Mouse (Mus musculus): ENCODE measurements around the gene Nrgn. TPM values are rescaled to one million over a fixed set of nuclear protein-coding genes. Genes with fewer than 3 reads are reported as not detected.

The Nrgn gene
- total RNA-seq, 1 experiment: 0.40 TPM

- Histone ChIP-seq H3K4me1 (ENCODE audit: control insufficient read depth in 2 of 2, insufficient read depth in 2 of 2, low read length in 2 of 2, poor library complexity in 1 of 2) (no peaks in the 10 kb centered on the region), H3K9me3 (ENCODE audit: control insufficient read depth, insufficient read depth, low read depth, low read length) (no peaks in the 10 kb centered on the region), H3K9ac (ENCODE audit: insufficient read depth, low read depth, low read length, poor library complexity, severe bottlenecking) (no peak overlapping the region), H3K27ac (ENCODE audit: insufficient read depth, low read depth, low read length, poor library complexity, severe bottlenecking) (no peak overlapping the region), H3K4me3 (ENCODE audit: insufficient read depth in 1 of 2, low read depth in 1 of 2, low read length in 2 of 2, poor library complexity in 1 of 2, severe bottlenecking in 1 of 2) (no peak overlapping the region), H3K36me3 (ENCODE audit: control insufficient read depth, insufficient read depth, low read length, poor library complexity, severe bottlenecking) (no peaks in the 10 kb centered on the region)
- in situ Hi-C loops (cut with MboI; ENCODE audit: low sequenced_read_pairs in 2 of 2, unreplicated experiment in 2 of 2): no loop called here
- DNase-seq (ENCODE audit: low read depth, low spot score): no peak
- TF ChIP-seq ZNF384 (IDR thresholded peaks at IDR 0.05; ENCODE audit: low read depth, low read length) (no peak), CHD2 (IDR thresholded peaks at IDR 0.05; ENCODE audit: low read depth, low read length) (no peak), MAFK (IDR thresholded peaks at IDR 0.05; ENCODE audit: insufficient read depth, low read depth, low read length) (no peak), HCFC1 (IDR thresholded peaks at IDR 0.05; ENCODE audit: borderline replicate concordance, insufficient read depth, low read length) (no peak), ZC3H11A (IDR thresholded peaks at IDR 0.05; ENCODE audit: borderline replicate concordance, low read depth, low read length) (no peak)
Measured at GRCm38 (mm10) chr9:37568605-37569214, 16.0 kb upstream of the Nrgn start.

DNA sequence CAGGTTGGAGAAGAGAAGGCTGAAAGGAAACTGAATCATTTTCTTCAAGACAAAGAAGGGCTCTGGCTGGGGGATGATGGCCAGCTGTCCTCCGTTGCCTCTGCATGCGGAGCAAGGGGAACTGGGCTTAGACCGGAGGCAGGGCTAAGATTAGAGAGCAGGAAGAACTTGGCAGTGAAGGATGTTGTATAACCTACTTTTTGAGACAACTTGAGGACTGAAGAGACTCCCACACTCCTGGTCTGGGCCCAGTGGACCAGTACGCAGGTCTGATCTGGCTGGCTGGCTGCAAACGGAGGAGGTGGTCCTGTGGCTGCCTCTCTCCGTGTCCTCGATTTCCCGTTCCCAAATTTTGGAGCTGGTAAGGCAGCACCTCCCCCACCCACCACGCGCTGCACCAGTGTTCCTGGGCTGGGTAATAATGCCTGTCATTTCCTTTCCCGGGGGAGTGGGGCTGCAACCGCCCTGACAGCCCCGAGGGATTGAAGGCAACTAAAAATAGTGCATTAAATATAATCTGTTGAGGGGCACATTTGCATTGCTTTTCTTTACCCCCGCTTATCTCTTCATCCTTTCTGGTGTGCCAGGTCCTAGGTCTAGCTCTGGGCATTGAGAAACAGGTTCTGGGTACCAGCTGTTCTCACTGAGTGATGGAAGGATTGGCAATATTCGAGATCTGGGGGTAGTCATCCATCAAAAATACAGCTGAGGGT is 15.3 kb upstream of the Nrgn start:
- no peak for TF ChIP-seq HCFC1 (IDR thresholded peaks at IDR 0.05; ENCODE audit: borderline replicate concordance, insufficient read depth, low read length)
- TF ChIP-seq CHD2 (IDR thresholded peaks at IDR 0.05; ENCODE audit: low read depth, low read length): no peak
- TF ChIP-seq ZC3H11A (IDR thresholded peaks at IDR 0.05; ENCODE audit: borderline replicate concordance, low read depth, low read length): no peak
- no peak for TF ChIP-seq MAFK (IDR thresholded peaks at IDR 0.05; ENCODE audit: insufficient read depth, low read depth, low read length)
- TF ChIP-seq ZNF384 (IDR thresholded peaks at IDR 0.05; ENCODE audit: low read depth, low read length): no peak
- H3K9me3 ChIP-seq (ENCODE audit: control insufficient read depth, insufficient read depth, low read depth, low read length): no peaks in the 10 kb centered on the region
- H3K27ac ChIP-seq (ENCODE audit: insufficient read depth, low read depth, low read length, poor library complexity, severe bottlenecking): no peak overlapping the region
- no peak overlapping the region for H3K4me3 ChIP-seq (ENCODE audit: insufficient read depth in 1 of 2, low read depth in 1 of 2, low read length in 2 of 2, poor library complexity in 1 of 2, severe bottlenecking in 1 of 2)
- in situ Hi-C loops (cut with MboI; ENCODE audit: low sequenced_read_pairs in 2 of 2, unreplicated experiment in 2 of 2): no loop called here
- H3K9ac ChIP-seq (ENCODE audit: insufficient read depth, low read depth, low read length, poor library complexity, severe bottlenecking): no peak overlapping the region
- H3K4me1 ChIP-seq (ENCODE audit: control insufficient read depth in 2 of 2, insufficient read depth in 2 of 2, low read length in 2 of 2, poor library complexity in 1 of 2): no peaks in the 10 kb centered on the region
- no peaks in the 10 kb centered on the region for H3K36me3 ChIP-seq (ENCODE audit: control insufficient read depth, insufficient read depth, low read length, poor library complexity, severe bottlenecking)
- DNase-seq (ENCODE audit: low read depth, low spot score): no peak

GRCm38 (mm10) chr9:37567454-37567853 is 14.8 kb upstream of the Nrgn start:
- Histone ChIP-seq H3K9me3 (ENCODE audit: control insufficient read depth, insufficient read depth, low read depth, low read length) (no peaks in the 10 kb centered on the region), H3K4me3 (ENCODE audit: insufficient read depth in 1 of 2, low read depth in 1 of 2, low read length in 2 of 2, poor library complexity in 1 of 2, severe bottlenecking in 1 of 2) (no peak overlapping the region)

DNA sequence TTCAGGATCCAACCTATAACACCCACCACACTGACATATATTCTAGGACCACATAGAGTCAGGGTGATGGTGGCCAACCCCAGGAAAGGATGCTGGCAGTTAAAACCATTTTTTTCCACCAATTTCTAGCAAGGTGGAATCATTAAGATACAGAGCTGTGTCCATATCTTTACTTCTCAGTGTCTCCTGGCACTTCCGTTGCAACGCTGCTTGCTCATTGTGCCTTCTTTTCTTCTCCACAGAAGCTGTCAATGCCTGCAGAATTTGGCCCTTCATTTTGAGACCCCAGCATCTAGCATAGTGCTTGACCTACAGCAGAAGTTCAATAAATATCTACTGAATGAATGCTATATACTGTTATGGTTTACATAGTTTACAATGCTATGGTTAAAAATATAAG is 14.3 kb upstream of the Nrgn start:
- in situ Hi-C loops (cut with MboI; ENCODE audit: low sequenced_read_pairs in 2 of 2, unreplicated experiment in 2 of 2): no loop called here
- TF ChIP-seq ZC3H11A (IDR thresholded peaks at IDR 0.05; ENCODE audit: borderline replicate concordance, low read depth, low read length) (no peak), ZNF384 (IDR thresholded peaks at IDR 0.05; ENCODE audit: low read depth, low read length) (no peak), HCFC1 (IDR thresholded peaks at IDR 0.05; ENCODE audit: borderline replicate concordance, insufficient read depth, low read length) (no peak), MAFK (IDR thresholded peaks at IDR 0.05; ENCODE audit: insufficient read depth, low read depth, low read length) (no peak)
- H3K27ac ChIP-seq (ENCODE audit: insufficient read depth, low read depth, low read length, poor library complexity, severe bottlenecking): no peak overlapping the region

More at GRCm38 (mm10) chr9:37567454-37567853, 14.8 kb upstream of the Nrgn start:
- TF ChIP-seq MAFK (IDR thresholded peaks at IDR 0.05; ENCODE audit: insufficient read depth, low read depth, low read length): no peak
- no peak for TF ChIP-seq ZNF384 (IDR thresholded peaks at IDR 0.05; ENCODE audit: low read depth, low read length)
- TF ChIP-seq CHD2 (IDR thresholded peaks at IDR 0.05; ENCODE audit: low read depth, low read length): no peak
- Histone ChIP-seq H3K27ac (ENCODE audit: insufficient read depth, low read depth, low read length, poor library complexity, severe bottlenecking) (no peak overlapping the region), H3K4me1 (ENCODE audit: control insufficient read depth in 2 of 2, insufficient read depth in 2 of 2, low read length in 2 of 2, poor library complexity in 1 of 2) (no peaks in the 10 kb centered on the region), H3K9ac (ENCODE audit: insufficient read depth, low read depth, low read length, poor library complexity, severe bottlenecking) (no peak overlapping the region), H3K36me3 (ENCODE audit: control insufficient read depth, insufficient read depth, low read length, poor library complexity, severe bottlenecking) (no peaks in the 10 kb centered on the region)
- DNase-seq (ENCODE audit: low read depth, low spot score): no peak
- in situ Hi-C loops (cut with MboI; ENCODE audit: low sequenced_read_pairs in 2 of 2, unreplicated experiment in 2 of 2): no loop called here

More for the DNA sequence above, 14.3 kb upstream of the Nrgn start:
- Histone ChIP-seq H3K4me3 (ENCODE audit: insufficient read depth in 1 of 2, low read depth in 1 of 2, low read length in 2 of 2, poor library complexity in 1 of 2, severe bottlenecking in 1 of 2) (no peak overlapping the region), H3K9me3 (ENCODE audit: control insufficient read depth, insufficient read depth, low read depth, low read length) (no peaks in the 10 kb centered on the region), H3K36me3 (ENCODE audit: control insufficient read depth, insufficient read depth, low read length, poor library complexity, severe bottlenecking) (no peaks in the 10 kb centered on the region), H3K4me1 (ENCODE audit: control insufficient read depth in 2 of 2, insufficient read depth in 2 of 2, low read length in 2 of 2, poor library complexity in 1 of 2) (no peaks in the 10 kb centered on the region), H3K9ac (ENCODE audit: insufficient read depth, low read depth, low read length, poor library complexity, severe bottlenecking) (no peak overlapping the region)
- DNase-seq (ENCODE audit: low read depth, low spot score): no peak
